Mouse (Mus musculus) bone marrow, adult 2 months (tissue): Measurements from ENCODE around the gene Abcb6. TPM values are rescaled to one million over a fixed set of nuclear protein-coding genes. Genes with fewer than 3 reads are reported as not detected.

ENCODE experiments used
- H3K27ac ChIP-seq: fragments of 200-500 bp; 2 replicates; pipeline ENCODE4 v1.5.1; 2012; ENCODE audit warnings: low read depth, mild to moderate bottlenecking, control low read depth, inconsistent platforms, low read length; ENCODE audit not compliant: control insufficient read depth, poor library complexity, insufficient read depth
- H3K4me1 ChIP-seq: fragments of 200-500 bp; 2 replicates; pipeline ENCODE4 v1.6.1; 2011; ENCODE audit warnings: low read length; ENCODE audit not compliant: control insufficient read depth, insufficient read depth
- H3K4me3 ChIP-seq: fragments of 200-500 bp; replicated peaks from 2 replicates; pipeline ENCODE3; 2011; ENCODE audit warnings: mild to moderate bottlenecking, low read depth, low read length, control low read depth; ENCODE audit not compliant: control insufficient read depth
- CTCF ChIP-seq: fragments of 200-500 bp; IDR thresholded peaks from 2 replicates; pipeline ENCODE4 v1.5.1; 2011; ENCODE audit warnings: low read length, control low read depth; ENCODE audit not compliant: control insufficient read depth, insufficient read depth
- POLR2A ChIP-seq: fragments of 200-500 bp; IDR thresholded peaks from 2 replicates; pipeline ENCODE4 v1.6.1; 2011; ENCODE audit warnings: low read depth, mild to moderate bottlenecking, control low read depth, low read length, borderline replicate concordance; ENCODE audit not compliant: control insufficient read depth
- WGBS: fragments of 180-500 bp; shearing (Covaris S2); methylation state at CpG from one replicate; pipeline ENCODE4 v1.1.7; 2018; 5-methylcytosine and 5-hydroxymethylcytosine counted together
- polyA plus RNA-seq: library from polyadenylated mRNA; stranded (reverse); fragments of >200 nt; gene quantifications from 2 replicates; pipeline ENCODE4 v1.2.4, GENCODE M21; 2011; ENCODE audit warnings: low replicate concordance; ENCODE audit not compliant: missing spikeins, insufficient read depth, insufficient read length

The Abcb6 gene
- polyA plus RNA-seq, 1 experiment, result 182 TPM

- no peak overlapping the region for H3K4me3 ChIP-seq
- no peak overlapping the region for H3K27ac ChIP-seq
Measured at GRCm38 (mm10) chr1:75180741-75181140, 549 bp upstream of the Abcb6 start.

GRCm38 (mm10) chr1:75179334-75180104, 673 bp downstream of the Abcb6 start:
- Histone ChIP-seq H3K27ac (peak overlapping the region; percentile 94), H3K4me3 (peak overlapping the region; percentile 78), H3K4me1 (no peaks in the 10 kb centered on the region; the same call in 1 of the 2 replicates)
- TF ChIP-seq CTCF (no peak), POLR2A (no peak)
- WGBS, result under 1% methylated on average over 23 of the region's 23 CpGs

More at GRCm38 (mm10) chr1:75180741-75181140, 549 bp upstream of the Abcb6 start:
- 38% methylated on average over 7 of the region's 7 CpGs for WGBS
- TF ChIP-seq CTCF, result no peak
- no peak for TF ChIP-seq POLR2A
- H3K4me1 ChIP-seq, result no peaks in the 10 kb centered on the region; the same call in 1 of the 2 replicates

DNA sequence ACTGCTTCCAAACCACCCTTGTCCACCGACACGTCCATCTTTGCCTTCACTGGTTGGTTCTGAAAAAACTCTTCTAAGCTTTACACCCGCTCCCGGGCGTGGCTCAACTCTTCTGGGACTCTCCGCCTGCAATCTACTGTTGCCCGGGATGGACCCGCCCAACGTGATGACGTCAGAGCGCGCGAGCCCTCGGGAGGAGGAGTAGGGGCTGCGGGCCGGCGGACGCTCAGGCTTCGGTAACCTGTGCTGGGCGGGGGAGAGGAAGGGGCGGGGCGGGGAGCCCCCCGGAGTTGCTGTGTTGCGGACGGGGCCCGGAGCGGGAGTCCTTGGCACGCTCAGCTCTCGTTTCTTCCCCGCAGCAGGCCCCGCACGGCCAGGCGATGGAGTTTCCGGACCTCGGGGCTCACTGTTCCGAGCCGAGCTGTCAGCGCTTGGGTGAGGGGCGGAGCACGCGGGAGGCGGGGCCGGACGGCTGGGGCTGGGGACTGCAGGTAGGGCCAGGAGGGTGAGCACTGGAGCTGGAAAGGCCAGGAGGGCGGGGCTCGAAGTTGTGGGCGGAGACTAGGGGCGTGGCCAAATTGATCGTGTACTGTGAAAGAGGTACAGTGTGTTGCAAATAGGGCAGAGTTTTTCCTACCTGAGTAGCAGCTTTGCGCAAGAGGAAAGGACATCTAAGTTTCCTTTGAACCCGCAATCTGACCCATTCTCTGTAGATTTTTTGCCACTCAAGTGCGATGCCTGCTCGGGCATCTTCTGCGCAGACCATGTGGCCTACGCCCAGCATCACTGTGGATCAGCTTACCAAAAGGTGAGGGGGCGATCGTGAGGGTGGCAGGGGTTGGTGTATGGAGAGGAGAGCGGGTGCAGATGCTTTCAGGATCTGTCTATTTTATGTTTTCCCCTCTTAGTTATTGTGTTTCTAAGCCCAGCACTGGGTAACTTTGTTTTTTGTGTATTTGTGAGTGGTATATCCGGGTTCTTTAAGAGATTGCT, 11.4 kb downstream of the Abcb6 start, which contains the start of gene Zfand2b:
TSS of gene Zfand2b (plus strand) at position 175 of the 993 bp plus-strand sequence.
- 4% methylated on average over 58 of the region's 59 CpGs for WGBS

GRCm38 (mm10) chr1:75168093-75168471, 12.1 kb downstream of the Abcb6 start:
- WGBS, result 6% methylated on average over 7 of the region's 7 CpGs
- TF ChIP-seq POLR2A, result no peak
- TF ChIP-seq CTCF, result no peak

More for the DNA sequence above, 11.4 kb downstream of the Abcb6 start, which contains the start of gene Zfand2b:
- peaks cover 1% of the 10 kb centered on the region; the same call in 1 of the 2 replicates for H3K4me1 ChIP-seq
- peak within 1 kb of the TSS; percentile 70 for H3K4me3 ChIP-seq
- TF ChIP-seq CTCF (no peak), POLR2A (peak; percentile 71; the same call in 1 of the 2 replicates)
- peak within 1 kb of the TSS; percentile 87 for H3K27ac ChIP-seq

GRCm38 (mm10) chr1:75160256-75160617, 20.0 kb downstream of the Abcb6 start:
- WGBS, result 73% methylated on average over 4 of the region's 4 CpGs
- TF ChIP-seq POLR2A (no peak), CTCF (no peak)
- Histone ChIP-seq H3K4me1 (peaks cover 2% of the 10 kb centered on the region), H3K4me3 (no peak overlapping the region), H3K27ac (no peak overlapping the region)

More at GRCm38 (mm10) chr1:75168093-75168471, 12.1 kb downstream of the Abcb6 start:
- Histone ChIP-seq H3K4me1 (peaks cover 1% of the 10 kb centered on the region; the same call in 1 of the 2 replicates), H3K4me3 (peak overlapping the region; percentile 70), H3K27ac (peak overlapping the region; percentile 73)

GRCm38 (mm10) chr1:75159540-75160255, 20.5 kb downstream of the Abcb6 start:
- TF ChIP-seq CTCF (no peak), POLR2A (no peak)
- WGBS, result 64% methylated on average over 5 of the region's 5 CpGs
- Histone ChIP-seq H3K27ac (peak overlapping the region; percentile 52; the same call in 1 of the 2 replicates), H3K4me3 (no peak overlapping the region), H3K4me1 (peaks cover 2% of the 10 kb centered on the region)

DNA sequence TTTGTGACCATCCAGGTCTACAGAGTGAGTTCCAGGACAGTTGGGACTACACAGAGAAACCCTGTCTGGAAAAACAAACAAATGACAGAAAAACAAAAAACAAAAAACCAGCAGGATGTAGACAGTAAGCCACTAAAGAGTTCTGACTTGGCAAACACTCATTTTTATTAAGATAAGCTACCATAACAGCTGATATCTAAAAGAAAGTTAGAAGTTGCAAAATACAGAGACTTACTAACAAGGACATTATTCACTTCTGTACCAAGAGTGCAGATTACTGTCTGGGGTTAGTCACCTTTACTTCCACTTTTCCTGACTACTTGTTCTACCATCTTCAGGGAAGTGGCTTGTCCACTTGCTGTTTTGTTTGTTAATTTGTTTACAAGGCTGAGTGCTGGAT, 21.2 kb downstream of the Abcb6 start:
- no peak overlapping the region for H3K27ac ChIP-seq
- no peak overlapping the region for H3K4me3 ChIP-seq
- H3K4me1 ChIP-seq, result peaks cover 2% of the 10 kb centered on the region
- TF ChIP-seq POLR2A (no peak), CTCF (no peak)

GRCm38 (mm10) chr1:75155837-75156236, 24.4 kb downstream of the Abcb6 start:
- no peak for TF ChIP-seq POLR2A
- peaks cover 2% of the 10 kb centered on the region for H3K4me1 ChIP-seq
- no peak overlapping the region for H3K27ac ChIP-seq
- WGBS, result 51% methylated on average over 3 of the region's 3 CpGs
- no peak overlapping the region for H3K4me3 ChIP-seq
